Mouse (Mus musculus) activated CD4-positive, CD25-positive, alpha-beta regulatory T cell (primary cell): Measurements from ENCODE around the gene Dnajb3. TPM values are rescaled to one million over a fixed set of nuclear protein-coding genes. Genes with fewer than 3 reads are reported as not detected.

Source experiments
- polyA plus RNA-seq, 2 experiments: library from polyadenylated mRNA; unstranded; fragments of 100-300 nt; shearing (Covaris generic); gene quantifications; one replicate each; pipeline ENCODE4 v1.2.1; 2017

The Dnajb3 gene
- polyA plus RNA-seq = under 1 TPM; 0.71 to 0.72 TPM

GRCm38 (mm10) chr1:88205294-88205922 is at the start of gene Dnajb3:
Dnajb3 (minus strand) TSS chr1:88205782.

GRCm38 (mm10) chr1:88226670-88227379 is 21.2 kb upstream of the Dnajb3 start, which contains the start of gene Mroh2a:
Mroh2a (plus strand) TSS chr1:88226986.

GRCm38 (mm10) chr1:88211812-88212211 is 6.2 kb upstream of the Dnajb3 start, which contains the start of gene Ugt1a1:
Ugt1a1 (plus strand) TSS chr1:88211959.

GRCm38 (mm10) chr1:88200456-88200855 is 5.1 kb downstream of the Dnajb3 start, which contains the start of gene Ugt1a2:
Ugt1a2 (plus strand) TSS chr1:88200601.

GRCm38 (mm10) chr1:88165711-88166110 is 39.9 kb downstream of the Dnajb3 start, which contains the start of gene Ugt1a5:
Ugt1a5 (plus strand) TSS chr1:88166012.

Other genes with a start within 250 kb of the Dnajb3 start
- gene Usp40, start 197.2 kb downstream of the Dnajb3 start, polyA plus RNA-seq = 10 to 100 TPM; 16.2 to 17.5 TPM
- not detected for gene Ugt1a10, start 150.4 kb downstream of the Dnajb3 start, polyA plus RNA-seq
- under 1 TPM in 1 of 2 experiments, not detected in 1; 0.24 TPM for gene Ugt1a9, start 135.0 kb downstream of the Dnajb3 start, polyA plus RNA-seq
- not detected for gene Ugt1a8, start 118.0 kb downstream of the Dnajb3 start, polyA plus RNA-seq
- gene Ugt1a7c, start 110.7 kb downstream of the Dnajb3 start, polyA plus RNA-seq = under 1 TPM; 0.28 to 0.30 TPM
- not detected for gene Ugt1a6b, start 102.5 kb downstream of the Dnajb3 start, polyA plus RNA-seq
- under 1 TPM; 0.38 to 0.97 TPM for gene Ugt1a6a, start 71.0 kb downstream of the Dnajb3 start, polyA plus RNA-seq
- not detected for gene Ugt1a5, start 39.8 kb downstream of the Dnajb3 start, polyA plus RNA-seq
- under 1 TPM in 1 of 2 experiments, not detected in 1; 0.32 TPM for gene Ugt1a2, start 5.2 kb downstream of the Dnajb3 start, polyA plus RNA-seq
- gene Ugt1a1, start 6.2 kb upstream of the Dnajb3 start, polyA plus RNA-seq = under 1 TPM in 1 of 2 experiments, not detected in 1; 0.42 TPM
- gene Mroh2a, start 21.2 kb upstream of the Dnajb3 start, polyA plus RNA-seq = 1 to 10 TPM in 1 of 2 experiments, under 1 TPM in 1; 0.66 to 1.7 TPM
- gene Hjurp, start 71.9 kb upstream of the Dnajb3 start, polyA plus RNA-seq = 10 to 100 TPM; 65.5 to 68.2 TPM
- under 1 TPM in 1 of 2 experiments, not detected in 1; 0.33 TPM for gene Trpm8, start 71.9 kb upstream of the Dnajb3 start, polyA plus RNA-seq
- not detected for gene Spp2, start 201.2 kb upstream of the Dnajb3 start, polyA plus RNA-seq